Mouse (Mus musculus) ES-Bruce4 (cell line): Measurements from ENCODE around the gene Irx3. TPM values are rescaled to one million over a fixed set of nuclear protein-coding genes. Genes with fewer than 3 reads are reported as not detected.
A peak's percentile ranks its signal among the peaks of the same experiment; 100 is the strongest.

Experiments
- H3K27ac ChIP-seq: 2 replicates; pipeline ENCODE4 v1.5.1; 2012; ENCODE audit warnings: low read length, inconsistent platforms; ENCODE audit not compliant: insufficient read depth
- H3K27me3 ChIP-seq: 2 replicates; pipeline ENCODE4 v1.6.1; 2012; ENCODE audit warnings: mild to moderate bottlenecking, low read length, inconsistent platforms; ENCODE audit not compliant: control insufficient read depth, poor library complexity, insufficient read depth, severe bottlenecking
- H3K36me3 ChIP-seq: 2 replicates; pipeline ENCODE4 v1.6.1; 2012; ENCODE audit warnings: inconsistent platforms, mild to moderate bottlenecking, low read length, moderate library complexity; ENCODE audit not compliant: control insufficient read depth, poor library complexity, insufficient read depth, severe bottlenecking
- H3K4me1 ChIP-seq: one replicate; pipeline ENCODE4 v1.8.1; 2011; ENCODE audit warnings: low read length; ENCODE audit not compliant: control insufficient read depth, insufficient read depth
- H3K4me3 ChIP-seq: 2 replicates; pipeline ENCODE4 v1.5.1; 2011; ENCODE audit warnings: low read depth, mild to moderate bottlenecking, low read length
- H3K9ac ChIP-seq: 2 replicates; pipeline ENCODE4 v1.6.1; 2012; ENCODE audit warnings: low read depth, mild to moderate bottlenecking, inconsistent platforms; ENCODE audit not compliant: poor library complexity, severe bottlenecking
- H3K9me3 ChIP-seq: replicated peaks from 2 replicates; pipeline ENCODE4 v1.6.1; 2012; ENCODE audit warnings: mild to moderate bottlenecking, low read length, inconsistent platforms; ENCODE audit not compliant: control insufficient read depth, poor library complexity, insufficient read depth, severe bottlenecking
- CTCF ChIP-seq: IDR thresholded peaks from one replicate; pipeline ENCODE4 v1.8.1; 2011; ENCODE audit warnings: low read depth, low read length
- EP300 ChIP-seq: IDR thresholded peaks from 2 replicates; pipeline ENCODE4 v1.6.1; 2011; ENCODE audit warnings: low read depth, low read length; ENCODE audit not compliant: insufficient read depth
- POLR2A ChIP-seq: IDR thresholded peaks from one replicate; pipeline ENCODE4 v1.8.1; 2011; ENCODE audit warnings: low read length; ENCODE audit not compliant: insufficient read depth
- polyA plus RNA-seq: library from polyadenylated mRNA; stranded (reverse); fragments of >200 nt; gene quantifications from 2 replicates; pipeline ENCODE4 v1.2.4, GENCODE M21; 2011; ENCODE audit warnings: low read depth; ENCODE audit not compliant: missing spikeins, insufficient read depth, insufficient read length

The Irx3 gene
- polyA plus RNA-seq, 1 experiment: 1.0 TPM

- TF ChIP-seq EP300 (no peak), POLR2A (no peak), CTCF (no peak)
- Histone ChIP-seq H3K4me3 (peak overlapping the region; percentile 23; the same call in 1 of the 2 replicates), H3K27ac (no peak overlapping the region)
Observed at GRCm38 (mm10) chr8:91836685-91837084, 34.8 kb upstream of the Irx3 start.

GRCm38 (mm10) chr8:91827661-91828060 is 25.8 kb upstream of the Irx3 start:
- Histone ChIP-seq H3K27me3 (no peaks in the 10 kb centered on the region), H3K4me3 (no peak overlapping the region), H3K36me3 (no peaks in the 10 kb centered on the region), H3K9me3 (no peaks in the 10 kb centered on the region), H3K4me1 (no peaks in the 10 kb centered on the region), H3K27ac (no peak overlapping the region), H3K9ac (no peak overlapping the region)
- TF ChIP-seq CTCF (no peak), POLR2A (no peak), EP300 (no peak)

More at GRCm38 (mm10) chr8:91836685-91837084, 34.8 kb upstream of the Irx3 start:
- H3K9ac ChIP-seq: no peak overlapping the region
- H3K36me3 ChIP-seq: no peaks in the 10 kb centered on the region
- no peaks in the 10 kb centered on the region for H3K9me3 ChIP-seq
- H3K27me3 ChIP-seq: no peaks in the 10 kb centered on the region
- H3K4me1 ChIP-seq: no peaks in the 10 kb centered on the region

GRCm38 (mm10) chr8:91827192-91827591 is 25.3 kb upstream of the Irx3 start:
- Histone ChIP-seq H3K9ac (no peak overlapping the region), H3K27ac (no peak overlapping the region), H3K4me1 (no peaks in the 10 kb centered on the region), H3K4me3 (no peak overlapping the region), H3K9me3 (no peaks in the 10 kb centered on the region), H3K36me3 (no peaks in the 10 kb centered on the region), H3K27me3 (no peaks in the 10 kb centered on the region)
- TF ChIP-seq EP300 (no peak), CTCF (no peak), POLR2A (no peak)

GRCm38 (mm10) chr8:91823357-91823756 is 21.5 kb upstream of the Irx3 start:
- Histone ChIP-seq H3K4me3 (no peak overlapping the region), H3K27me3 (no peaks in the 10 kb centered on the region), H3K36me3 (no peaks in the 10 kb centered on the region), H3K27ac (no peak overlapping the region), H3K4me1 (no peaks in the 10 kb centered on the region), H3K9ac (no peak overlapping the region), H3K9me3 (no peaks in the 10 kb centered on the region)
- no peak for TF ChIP-seq EP300

GRCm38 (mm10) chr8:91822746-91823145 is 20.9 kb upstream of the Irx3 start:
- no peak for TF ChIP-seq EP300
- TF ChIP-seq CTCF: no peak
- no peaks in the 10 kb centered on the region for H3K9me3 ChIP-seq
- no peak overlapping the region for H3K9ac ChIP-seq
- H3K27ac ChIP-seq: no peak overlapping the region
- no peak overlapping the region for H3K4me3 ChIP-seq
- H3K36me3 ChIP-seq: no peaks in the 10 kb centered on the region
- H3K27me3 ChIP-seq: no peaks in the 10 kb centered on the region
- H3K4me1 ChIP-seq: no peaks in the 10 kb centered on the region

- Histone ChIP-seq H3K27ac (no peak overlapping the region), H3K4me3 (no peak overlapping the region), H3K4me1 (no peaks in the 10 kb centered on the region), H3K9ac (no peak overlapping the region), H3K9me3 (no peaks in the 10 kb centered on the region), H3K36me3 (no peaks in the 10 kb centered on the region), H3K27me3 (no peaks in the 10 kb centered on the region)
- TF ChIP-seq POLR2A: no peak
- TF ChIP-seq CTCF: no peak
- no peak for TF ChIP-seq EP300
Observed at GRCm38 (mm10) chr8:91821976-91822375, 20.1 kb upstream of the Irx3 start.
